9 mouse cellular contexts compared by ENCODE assay signal in genomic region chr13:58637360-58638002, GRCm38 (mm10). TPM values are rescaled to one million over a fixed set of nuclear protein-coding genes. Genes with fewer than 3 reads are reported as not detected.
A peak's percentile ranks its signal among the peaks of the same experiment; 100 is the strongest.
DNase-seq lines count a peak whose midpoint lies in the region; ATAC-seq and TF ChIP-seq lines count a peak whose summit lies in the region.
"Had no signal": no experiment of that assay in that cellular context is flagged by ENCODE, and none has a peak within 500 bp of the region (broad histone marks: within the 10 kb centered on the region; RNA-seq: fewer than 3 reads in every experiment).

No protein-coding gene starts in this region.

- H3K9me3 ChIP-seq in hindbrain, embryonic 10.5 days, result no peaks in the 10 kb centered on the region
- H3K9me3 ChIP-seq in hindbrain, embryonic 12.5 days (replicated peaks), result no peaks in the 10 kb centered on the region
- no peaks in the 10 kb centered on the region for H3K9me3 ChIP-seq in midbrain, postnatal 0 days (ENCODE audit: low read length)

- no peak for TF ChIP-seq POLR2A in cortical plate, adult 2 months (IDR thresholded peaks at IDR 0.05; ENCODE audit: extremely low read depth, insufficient read depth, low read length)

- peak; percentile 69 for DNase-seq in hindbrain, embryonic 10.5 days (ENCODE audit: low spot score)
- peak; percentile 34 to 38 for DNase-seq in adrenal gland, adult 18-20 months (ENCODE audit: low spot score in 2 of 2)
- DNase-seq in heart, postnatal 36 days, result peak; percentile 44 to 45
- DNase-seq in left cerebral cortex, adult 2 months (ENCODE audit: extremely low spot score in 1 of 2, low spot score in 2 of 2), result peak; percentile 54 to 65
- DNase-seq in midbrain, postnatal 0 days (ENCODE audit: low spot score), result peak; percentile 90
- peak; percentile 18 to 22 for DNase-seq in thymus, postnatal 36 days

- no peaks in the 10 kb centered on the region for H3K36me3 ChIP-seq in hindbrain, embryonic 10.5 days
- H3K36me3 ChIP-seq in hindbrain, embryonic 12.5 days, result no peaks in the 10 kb centered on the region
- H3K36me3 ChIP-seq in midbrain, postnatal 0 days (ENCODE audit: insufficient read depth, low read length), result no peaks in the 10 kb centered on the region

- no peak overlapping the region for H3K27ac ChIP-seq in hindbrain, embryonic 10.5 days
- H3K27ac ChIP-seq in hindbrain, embryonic 12.5 days, result no peak overlapping the region
- no peak overlapping the region for H3K27ac ChIP-seq in cortical plate, adult 2 months (ENCODE audit: insufficient read depth, low read length)
- no peak overlapping the region for H3K27ac ChIP-seq in left cerebral cortex, adult 2 months
- H3K27ac ChIP-seq in midbrain, postnatal 0 days (ENCODE audit: low read depth, low read length), result no peak overlapping the region

- H3K4me2 ChIP-seq in hindbrain, embryonic 12.5 days (replicated peaks), result no peak overlapping the region
- no peak overlapping the region for H3K4me2 ChIP-seq in midbrain, postnatal 0 days (ENCODE audit: low read depth, low read length, poor library complexity, severe bottlenecking)

- peak; percentile 87 for TF ChIP-seq CTCF in cortical plate, adult 2 months (IDR thresholded peaks at IDR 0.05; ENCODE audit: extremely low read depth, insufficient read depth, low read length)
- peak; percentile 80 for TF ChIP-seq CTCF in left cerebral cortex, adult 2 months (IDR thresholded peaks at IDR 0.05)
- peak; percentile 88 for TF ChIP-seq CTCF in midbrain, postnatal 0 days (IDR thresholded peaks at IDR 0.05)

- intact Hi-C loops in heart, postnatal 36 days (cut with DNase I), result loop anchor here (1.0 to 5.0 kb wide), 5 partner anchors 436 to 1205 kb away; no protein-coding TSS in a partner anchor
- intact Hi-C loops in left cerebral cortex, adult 2 months (cut with DNase I), result loop anchor here (1.0 to 10.0 kb wide), 7 partner anchors 436 to 1827 kb away; partner anchors contain the start of genes Agtpbp1 and Naa35

- peaks cover 7% of the 10 kb centered on the region for H3K4me1 ChIP-seq in hindbrain, embryonic 10.5 days (replicated peaks)
- peaks cover 6% of the 10 kb centered on the region for H3K4me1 ChIP-seq in hindbrain, embryonic 12.5 days
- no peaks in the 10 kb centered on the region for H3K4me1 ChIP-seq in cortical plate, adult 2 months (ENCODE audit: control insufficient read depth, insufficient read depth, low read length)
- H3K4me1 ChIP-seq in midbrain, postnatal 0 days (ENCODE audit: insufficient read depth, low read length), result no peaks in the 10 kb centered on the region

- 18% methylated on average over 13 of the region's 13 CpGs for WGBS in hindbrain, embryonic 10.5 days
- 17% methylated on average over 13 of the region's 13 CpGs for WGBS in hindbrain, embryonic 12.5 days
- WGBS in midbrain, postnatal 0 days, result 14% methylated on average over 13 of the region's 13 CpGs

- H3K9ac ChIP-seq in hindbrain, embryonic 12.5 days, result no peak overlapping the region
- no peak overlapping the region for H3K9ac ChIP-seq in midbrain, postnatal 0 days (replicated peaks; ENCODE audit: low read length, poor library complexity, severe bottlenecking)

- no peak overlapping the region for H3K4me3 ChIP-seq in hindbrain, embryonic 10.5 days
- H3K4me3 ChIP-seq in hindbrain, embryonic 12.5 days, result no peak overlapping the region
- no peak overlapping the region for H3K4me3 ChIP-seq in cortical plate, adult 2 months (ENCODE audit: insufficient read depth, low read length)
- H3K4me3 ChIP-seq in left cerebral cortex, adult 2 months, result no peak overlapping the region
- H3K4me3 ChIP-seq in midbrain, postnatal 0 days (ENCODE audit: low read depth, low read length), result no peak overlapping the region
- H3K4me3 ChIP-seq: erythroblast, embryonic 14.5 days had no signal

- H3K27me3 ChIP-seq in hindbrain, embryonic 10.5 days (ENCODE audit: insufficient read depth, poor library complexity, severe bottlenecking), result peaks cover 14% of the 10 kb centered on the region
- peaks cover 16% of the 10 kb centered on the region for H3K27me3 ChIP-seq in hindbrain, embryonic 12.5 days
- H3K27me3 ChIP-seq in midbrain, postnatal 0 days (ENCODE audit: insufficient read depth, low read length), result no peaks in the 10 kb centered on the region

- no peak; the same call in 1 of the 2 replicates for ATAC-seq in hindbrain, embryonic 12.5 days (ENCODE audit: low FRiP score)
- ATAC-seq in midbrain, postnatal 0 days (ENCODE audit: low FRiP score), result no peak

RNA-seq across cellular contexts. Expression of gene Slc28a3, which starts 26.8 kb away (rescaled TPM):
- not detected in 2 replicates for polyA plus RNA-seq in hindbrain, embryonic 10.5 days (2016; fragmentation: Nextera tagmentation; extraction: Ambion mirVana)
- polyA plus RNA-seq in hindbrain, embryonic 12.5 days (2016; fragmentation: Nextera tagmentation; extraction: Ambion mirVana), result not detected in 2 replicates
- not detected for total RNA-seq in adrenal gland, adult 18-20 months (2021)
- not detected in 2 replicates for polyA plus RNA-seq in cortical plate, adult 2 months (2012; rRNA removed)
- not detected for total RNA-seq in heart, postnatal 36 days (2021)
- under 1 TPM in 1 of 2 experiments, not detected in 1; 0.26 TPM for total RNA-seq in left cerebral cortex, adult 2 months (2021)
- total RNA-seq in midbrain, postnatal 0 days (2014; rRNA removed), result 0.19 TPM in 1 of 2 replicates, not detected in the other
- polyA plus RNA-seq in midbrain, postnatal 0 days (2015; fragmentation: Nextera tagmentation; extraction: Ambion mirVana), result not detected in 2 replicates
- polyA plus RNA-seq: erythroblast, embryonic 14.5 days had no signal

Comparison
In these comparisons a context has a peak if more than half of its experiments do, and no peak if none do; other contexts are left out.
1. DNase-seq: peak in every context shown above with its lines; median percentile 90 in midbrain, postnatal 0 days; 69 in hindbrain, embryonic 10.5 days; 60 in left cerebral cortex, adult 2 months; 44 in heart, postnatal 36 days; 36 in adrenal gland, adult 18-20 months; 20 in thymus, postnatal 36 days.